Mouse (Mus musculus): Measurements from ENCODE around the gene E130114P18Rik.
A peak's percentile ranks its signal among the peaks of the same experiment; 100 is the strongest.

E130114P18Rik gene

DNA sequence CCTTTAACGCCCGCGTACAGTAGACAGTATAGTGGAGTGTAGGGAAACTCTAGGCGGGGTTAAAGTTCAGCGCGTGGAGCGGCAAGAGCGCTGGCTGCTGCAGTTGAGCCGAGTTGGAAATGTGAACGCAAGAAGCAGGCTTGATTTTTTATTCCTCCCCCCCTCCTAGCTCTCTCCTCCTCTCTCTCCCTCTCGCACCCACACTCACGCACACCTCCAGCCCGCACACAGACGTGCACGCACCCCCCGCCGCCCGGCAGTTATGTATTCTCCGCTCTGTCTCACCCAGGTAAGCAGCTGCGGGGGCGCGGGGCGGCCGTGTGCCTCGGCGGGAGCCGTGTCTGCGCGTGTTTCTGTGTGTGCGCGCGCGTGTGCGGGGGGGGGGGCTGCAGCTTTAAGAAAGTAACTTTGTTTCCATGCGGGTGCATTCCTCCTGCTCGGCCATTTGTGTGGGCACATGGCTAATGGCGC is at the start of gene E130114P18Rik:
E130114P18Rik (minus strand) TSS at position 373 of the 471 bp plus-strand sequence.
- DNase-seq = peak; percentile 65 to 70

DNA sequence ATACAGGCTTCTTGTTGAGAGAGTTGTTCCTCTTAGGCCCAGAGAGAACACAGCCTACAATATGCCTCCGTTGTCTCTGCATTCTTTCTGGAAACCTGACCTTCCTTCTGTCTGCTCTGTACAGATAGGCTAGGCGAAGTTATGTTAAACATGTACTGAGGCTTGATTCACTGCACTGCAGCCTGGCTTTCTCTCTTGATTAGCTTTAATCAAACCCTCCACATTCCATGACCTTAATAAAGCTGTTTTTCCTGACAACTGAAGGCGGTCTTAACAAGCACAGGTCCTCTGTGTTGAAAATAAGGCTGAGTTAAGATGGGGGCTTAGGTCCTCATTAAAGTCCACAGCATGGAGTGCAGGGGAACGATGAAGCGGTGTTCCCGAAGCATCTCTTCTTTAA is 49.2 kb upstream of the E130114P18Rik start:
- DNase-seq = no peak

DNA sequence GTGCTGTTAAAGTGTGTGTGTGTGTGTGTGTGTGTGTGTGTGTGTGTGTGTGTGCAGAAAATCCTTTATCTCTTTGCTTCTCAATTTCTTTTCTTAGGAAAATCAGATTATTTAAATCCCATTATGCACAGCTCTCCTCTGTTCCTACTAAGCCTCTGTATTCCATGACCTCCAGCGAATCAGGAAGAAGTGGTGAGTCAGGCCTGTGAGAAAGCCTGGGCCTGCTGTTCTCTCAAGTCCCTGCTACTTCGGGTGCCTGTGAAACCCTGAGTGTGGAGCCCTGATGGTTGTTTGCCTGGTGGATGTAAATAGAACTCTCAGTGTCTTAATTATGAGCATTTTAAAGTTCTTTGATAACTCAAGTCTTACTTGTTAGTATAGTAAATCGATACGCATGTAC is 48.0 kb upstream of the E130114P18Rik start:
- DNase-seq = no peak

DNA sequence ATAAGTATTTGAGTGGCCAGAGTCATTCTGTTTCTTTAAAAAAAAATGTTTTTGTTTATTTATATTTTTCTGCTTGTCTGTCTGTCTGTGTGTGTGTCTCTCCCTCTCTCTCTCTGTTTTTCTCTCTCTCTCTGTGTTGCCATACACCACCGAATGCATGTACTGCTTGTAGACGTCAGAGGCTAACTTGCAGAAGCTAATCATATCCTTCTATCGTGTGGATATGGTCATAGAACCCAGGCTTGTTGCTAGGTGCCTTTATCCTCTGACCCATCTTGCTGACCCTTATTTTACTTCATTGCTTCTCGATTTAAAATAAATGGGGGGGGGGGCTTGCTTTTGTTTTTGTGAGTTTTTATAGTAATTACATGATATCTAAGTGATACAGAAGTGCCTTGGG is 47.6 kb upstream of the E130114P18Rik start:
- no peak for DNase-seq

DNA sequence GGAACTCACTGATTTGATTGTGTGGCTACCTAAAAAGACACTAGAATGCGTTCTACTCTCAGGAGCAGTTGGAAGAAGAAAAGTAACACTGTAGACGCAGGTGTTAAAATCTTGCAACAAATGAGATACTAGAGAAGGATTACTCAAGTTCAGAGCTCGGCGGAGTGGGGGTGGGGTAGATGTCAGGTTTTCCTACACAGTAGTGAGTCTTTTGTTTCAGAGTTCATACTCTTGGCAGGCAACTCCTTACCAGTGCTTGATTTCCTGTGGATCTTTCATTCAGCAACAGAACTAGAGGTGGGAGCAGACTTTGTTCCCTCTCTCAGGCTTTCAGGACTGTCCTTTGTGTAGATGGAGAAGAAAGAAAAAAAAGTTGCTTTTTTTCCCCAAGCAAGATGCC is 46.6 kb upstream of the E130114P18Rik start:
- peak; percentile 22 to 53 for DNase-seq

DNA sequence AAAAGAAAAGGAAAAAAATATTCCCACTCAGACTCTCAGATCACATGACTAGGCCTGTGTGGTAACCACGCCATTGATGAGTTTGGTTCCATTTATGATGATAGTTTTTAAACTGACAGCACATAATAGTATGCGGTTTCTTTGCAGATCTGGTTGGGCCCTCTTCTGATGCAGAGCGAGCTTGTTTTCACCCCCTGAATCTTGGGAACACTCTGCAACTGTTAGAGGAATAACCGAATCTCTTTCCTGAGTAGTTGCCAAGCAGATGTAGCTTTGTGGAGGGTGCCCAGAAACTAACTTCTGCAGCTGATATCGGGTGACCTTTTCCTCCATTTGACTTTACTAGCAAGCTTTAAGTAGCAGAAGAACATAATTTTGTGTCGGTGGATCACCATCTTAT is 45.6 kb upstream of the E130114P18Rik start:
- no peak for DNase-seq

DNA sequence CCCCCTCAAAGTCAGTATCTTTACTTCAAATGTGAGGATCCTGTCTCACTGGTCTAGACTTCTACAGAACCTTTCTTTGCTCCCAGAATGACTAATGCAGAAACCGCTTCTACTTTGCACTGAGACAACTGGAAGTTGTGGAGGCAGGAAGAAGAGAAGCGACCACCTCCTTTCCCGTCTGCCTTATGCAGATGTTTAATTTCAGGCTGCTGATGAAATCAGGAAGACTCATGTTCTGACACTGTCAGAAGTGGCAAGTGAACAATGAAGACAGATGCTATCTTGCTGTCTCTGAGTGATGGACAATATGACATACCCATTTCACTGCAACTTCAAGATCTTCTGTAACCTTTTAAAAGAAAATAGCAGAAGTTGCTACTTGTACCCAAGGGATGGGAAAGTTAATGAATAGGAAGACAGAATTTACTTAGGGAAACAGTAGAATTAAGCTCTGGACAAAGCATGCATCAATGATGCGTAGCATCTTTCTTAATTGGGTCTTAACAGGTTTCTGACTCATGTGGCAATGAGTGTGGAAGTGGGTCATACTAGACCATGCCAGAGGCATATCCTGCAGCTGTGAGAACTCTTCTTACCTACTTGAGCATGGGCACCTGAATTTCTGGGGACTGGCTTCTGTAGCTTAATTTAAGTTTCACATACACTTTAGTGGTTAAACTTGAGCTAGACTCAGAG is 43.8 kb upstream of the E130114P18Rik start:
- DNase-seq = no peak

DNA sequence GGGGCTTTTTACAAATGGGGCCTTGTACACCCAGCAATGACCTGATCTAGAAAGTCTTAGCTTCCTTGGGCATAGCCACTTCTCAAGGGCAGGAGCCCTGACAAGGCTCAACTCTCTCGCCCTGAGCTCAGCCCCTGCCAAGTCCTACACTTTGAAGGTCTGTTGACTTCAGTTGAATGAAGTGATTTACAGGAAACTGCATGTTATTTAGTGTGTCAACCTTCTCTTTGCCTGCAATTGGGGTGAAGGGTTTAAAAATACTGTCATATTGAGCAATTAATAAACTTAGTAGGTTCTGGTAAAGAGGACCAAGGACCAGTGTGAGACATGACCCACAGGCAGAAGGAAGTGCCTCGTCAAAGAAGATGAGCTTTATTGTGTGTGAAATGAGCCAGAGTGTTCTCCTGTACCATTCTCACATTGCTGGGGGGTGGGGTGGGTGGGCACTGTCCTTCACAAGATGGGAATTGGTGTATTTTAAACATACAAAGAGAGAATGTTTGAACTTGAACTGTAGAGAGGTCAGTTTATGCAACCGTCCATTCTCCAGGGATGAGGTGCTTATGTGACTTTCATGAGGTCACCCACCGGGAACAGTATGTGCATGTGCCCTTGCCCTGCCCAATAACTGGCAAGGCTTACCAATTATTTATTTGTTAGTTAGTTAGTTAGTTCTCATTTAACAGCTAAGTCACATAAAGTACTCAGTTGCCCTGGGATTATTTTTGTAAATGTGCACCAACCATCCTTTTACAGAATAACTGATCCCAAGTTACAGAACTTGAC is 42.8 kb upstream of the E130114P18Rik start:
- no peak for DNase-seq

DNA sequence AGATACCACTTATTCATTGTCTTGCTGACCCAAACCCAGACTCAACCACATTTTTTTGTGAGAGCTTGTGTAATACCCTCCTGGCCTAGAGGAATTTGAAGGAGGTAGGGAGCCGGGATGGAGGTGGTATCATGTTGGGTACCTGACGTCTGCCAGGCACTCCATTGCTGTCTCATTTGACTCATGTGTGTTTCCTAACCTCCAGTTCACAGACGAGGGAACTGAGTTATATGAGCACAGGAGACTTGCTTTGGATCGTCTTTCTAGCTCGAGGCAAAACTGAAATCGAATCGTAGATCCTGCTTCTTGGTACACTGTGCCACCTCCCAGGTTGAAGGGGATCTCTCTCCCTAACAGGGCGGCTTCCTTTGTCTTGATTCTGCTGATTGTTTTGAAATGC is 41.2 kb upstream of the E130114P18Rik start:
- DNase-seq = no peak

DNA sequence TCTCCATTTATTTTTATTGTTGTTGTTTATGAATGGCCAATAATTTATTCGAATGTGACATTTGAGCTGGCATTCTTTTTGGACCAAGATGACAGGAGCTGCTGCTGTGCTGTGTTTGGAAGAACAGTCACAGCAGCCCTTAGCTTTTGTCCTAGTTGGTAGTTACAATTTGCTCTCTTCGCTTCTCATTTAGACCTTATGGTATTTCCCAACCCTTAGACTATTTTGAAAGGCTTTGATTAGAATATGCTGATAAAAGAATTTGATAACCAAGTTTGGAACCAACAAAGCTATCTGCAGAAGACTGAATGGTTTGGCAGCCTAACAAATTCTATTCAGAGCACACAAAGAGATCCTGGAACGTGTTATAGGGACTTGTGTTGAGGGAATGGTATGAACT is 40.6 kb upstream of the E130114P18Rik start:
- DNase-seq = no peak

DNA sequence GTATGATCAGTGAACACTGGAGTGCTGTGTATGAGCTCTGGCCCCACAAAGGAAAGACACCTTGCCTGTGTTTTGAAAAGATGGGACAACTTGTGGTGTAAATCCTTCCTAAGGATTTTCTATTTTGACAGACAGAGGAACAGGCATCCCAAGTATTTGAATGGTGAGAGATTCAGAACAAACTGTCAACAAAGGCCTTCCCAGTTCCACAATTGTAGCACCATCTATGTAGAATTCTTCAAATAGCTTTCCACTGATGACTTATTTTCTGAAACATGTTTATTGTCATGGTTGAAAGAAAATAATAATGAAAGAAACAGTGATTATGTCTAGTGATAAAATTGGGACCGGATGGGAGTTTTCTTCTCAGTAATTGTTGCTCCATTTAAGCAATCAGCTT is 39.9 kb upstream of the E130114P18Rik start:
- DNase-seq = no peak

DNA sequence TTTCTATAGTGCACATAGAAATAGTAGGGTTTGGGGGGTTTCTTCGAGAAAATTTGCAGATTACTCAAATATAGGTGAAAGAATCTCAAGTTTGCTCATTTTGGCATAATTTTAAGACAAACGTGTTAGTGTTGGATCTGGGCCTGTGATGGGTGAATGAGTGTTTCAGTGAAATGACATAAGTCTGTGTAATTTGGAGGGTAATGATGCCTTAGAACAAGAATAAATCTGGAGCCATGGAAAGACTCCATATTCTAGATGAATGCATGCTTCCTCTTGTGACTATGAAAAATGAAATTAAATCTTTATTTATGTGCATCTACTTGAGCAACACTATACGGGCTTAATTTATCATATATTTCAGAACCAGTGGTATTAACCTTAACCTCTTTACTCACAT is 38.9 kb upstream of the E130114P18Rik start:
- no peak for DNase-seq

DNA sequence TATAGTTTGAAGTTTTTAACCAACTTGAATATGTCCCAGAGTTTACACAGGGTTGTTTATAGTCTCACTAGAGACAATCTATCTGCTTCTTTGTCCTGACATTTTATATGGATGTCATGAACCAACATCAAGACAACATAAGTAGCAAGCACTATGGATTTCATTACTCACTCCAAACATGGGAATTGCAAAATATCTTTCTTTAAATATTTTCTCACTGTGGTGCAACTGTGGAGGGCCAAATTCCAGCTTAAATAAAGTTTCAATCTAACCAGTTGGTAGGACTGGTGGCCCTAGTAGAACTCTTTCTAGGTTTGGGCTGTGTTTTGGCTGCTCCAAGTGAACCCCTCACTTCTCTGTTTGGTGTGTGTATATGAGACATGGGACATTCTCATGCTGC is 38.1 kb upstream of the E130114P18Rik start:
- no peak for DNase-seq

DNA sequence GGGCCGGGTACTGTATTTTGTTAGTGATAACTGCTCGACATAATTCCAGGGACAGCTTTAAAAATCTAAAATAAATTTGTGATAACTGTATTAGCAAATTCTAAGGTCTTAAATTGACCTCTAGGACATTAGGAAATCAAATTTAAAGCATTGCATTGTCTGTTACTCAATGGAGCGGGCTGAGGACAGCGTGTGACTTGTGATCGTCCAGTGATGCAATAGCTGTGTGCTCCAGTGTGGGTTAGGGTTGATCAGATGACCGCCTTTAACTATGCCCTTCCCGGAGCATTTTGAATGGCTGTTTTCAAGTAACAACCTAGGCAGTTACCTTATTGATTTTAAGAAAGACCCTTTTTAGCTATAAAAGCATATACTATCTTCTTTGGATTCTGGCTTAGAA is 36.6 kb upstream of the E130114P18Rik start:
- peak; percentile 51 to 66 for DNase-seq

DNA sequence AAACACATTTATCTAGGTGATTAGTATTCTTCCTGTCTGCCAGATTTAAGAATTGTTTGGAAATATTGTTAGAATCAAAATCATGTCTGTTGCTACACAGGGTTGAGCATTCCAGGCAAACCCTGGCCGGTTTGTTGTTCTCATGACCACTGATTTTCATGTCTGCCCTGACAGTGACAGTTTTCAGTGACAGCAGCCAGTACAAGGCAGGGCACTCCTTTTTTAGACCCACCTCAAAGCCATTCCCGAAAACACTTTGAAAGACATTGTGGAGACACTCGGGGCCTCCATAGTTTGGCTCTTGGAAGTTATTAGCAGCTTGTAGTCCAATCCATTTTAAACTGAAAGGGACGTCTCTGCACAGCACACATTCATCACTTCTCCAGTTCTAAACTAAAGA is 36.1 kb upstream of the E130114P18Rik start:
- no peak for DNase-seq

DNA sequence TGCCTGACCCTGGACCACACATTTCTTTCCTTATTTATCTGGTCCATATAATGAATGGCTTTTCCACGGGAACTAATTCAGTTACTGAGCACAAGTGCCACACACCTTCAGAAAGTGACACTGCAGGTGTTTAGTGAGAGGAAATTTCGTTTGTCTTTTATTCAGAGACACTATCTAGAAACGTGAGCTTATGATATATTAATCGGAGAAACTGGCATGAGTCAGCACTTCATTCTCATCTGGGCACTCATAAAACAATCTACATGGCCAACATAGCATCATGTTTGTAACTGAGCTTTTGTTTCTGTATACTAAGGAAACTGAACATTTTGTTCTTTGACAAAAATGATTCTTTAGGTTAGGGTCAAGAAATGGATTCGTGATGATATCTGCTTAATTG is 35.2 kb upstream of the E130114P18Rik start:
- no peak for DNase-seq

DNA sequence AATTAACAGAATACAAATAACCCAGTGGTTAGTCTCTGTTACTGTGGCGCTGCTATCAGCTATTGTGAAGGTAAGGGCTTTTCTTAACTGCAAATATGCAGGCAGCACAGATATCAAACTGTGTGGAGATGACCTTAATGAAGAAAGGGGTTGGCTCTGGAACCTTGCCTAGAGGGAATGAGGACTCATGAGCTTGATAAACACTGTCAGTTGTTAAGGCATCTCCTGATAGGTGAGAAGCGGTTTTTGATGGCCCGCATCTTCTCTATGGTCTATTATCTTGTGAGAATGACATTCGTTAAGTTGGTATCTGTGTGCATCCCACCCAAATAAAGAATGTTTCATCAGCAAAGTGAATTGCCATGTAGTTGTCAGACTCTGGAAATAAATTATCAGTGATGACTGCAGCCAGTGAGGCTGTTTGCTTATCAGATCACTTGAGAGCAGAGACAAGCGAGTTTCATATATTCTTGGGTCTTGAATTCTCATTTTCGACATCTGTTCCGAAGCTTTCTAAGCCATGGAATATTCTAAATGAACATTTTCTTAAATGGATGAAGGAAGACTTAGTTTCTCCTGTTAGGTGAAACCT is 32.6 kb upstream of the E130114P18Rik start:
- no peak for DNase-seq

DNA sequence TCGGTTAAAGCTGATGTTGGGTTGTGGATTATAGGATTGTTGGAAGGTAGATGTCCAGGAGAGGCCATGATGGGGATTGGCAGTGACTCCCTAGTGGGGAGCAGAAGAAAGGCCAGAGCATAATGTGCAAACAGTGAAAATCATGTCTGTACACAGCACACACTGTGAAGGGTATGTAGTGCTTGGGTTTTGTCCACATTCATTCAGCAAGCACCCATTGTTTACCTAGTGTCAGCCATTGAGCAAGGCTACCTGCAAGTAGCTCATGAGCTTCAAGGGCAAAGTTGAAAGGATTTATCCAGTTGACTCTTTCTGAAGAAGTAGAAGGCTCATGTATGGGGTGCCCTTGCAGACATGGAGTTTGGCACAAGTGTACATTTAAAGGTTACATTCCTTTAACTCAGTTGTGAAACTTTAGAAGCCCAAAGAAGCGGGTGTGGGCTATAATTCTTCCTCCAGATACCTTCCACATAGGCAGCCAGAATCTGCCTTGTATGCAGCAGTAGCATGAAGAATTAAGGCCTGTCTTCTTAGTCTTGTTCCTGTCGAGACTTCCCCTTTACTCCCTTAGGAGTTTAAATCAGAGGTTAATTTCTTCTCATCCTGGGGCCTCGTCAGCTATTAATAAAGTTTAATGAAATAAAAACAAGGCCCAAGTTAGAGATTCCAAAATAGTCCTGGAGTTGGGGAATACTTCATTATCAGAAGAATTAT is 31.9 kb upstream of the E130114P18Rik start:
- DNase-seq = peak in 1 of 2 experiments; percentile 56

DNA sequence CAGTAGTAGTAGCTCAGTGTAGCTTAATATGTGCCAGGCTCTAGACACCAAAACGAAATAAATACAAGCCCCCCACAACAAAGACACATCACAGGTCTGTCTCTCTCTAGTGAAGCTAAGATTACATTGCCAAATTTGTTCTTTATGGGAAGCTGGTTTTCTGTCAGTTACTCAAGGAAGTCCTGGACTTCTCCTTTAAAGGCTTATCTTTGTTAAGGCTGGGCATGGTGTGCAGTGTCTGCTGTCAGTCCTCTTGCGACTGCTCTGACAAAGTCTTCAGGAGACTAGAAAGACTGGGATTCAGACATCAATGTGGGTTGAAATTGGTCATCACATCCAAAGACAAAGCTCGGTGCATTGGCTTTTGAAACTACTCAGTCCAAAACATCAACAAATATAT is 31.0 kb upstream of the E130114P18Rik start:
- DNase-seq = no peak

DNA sequence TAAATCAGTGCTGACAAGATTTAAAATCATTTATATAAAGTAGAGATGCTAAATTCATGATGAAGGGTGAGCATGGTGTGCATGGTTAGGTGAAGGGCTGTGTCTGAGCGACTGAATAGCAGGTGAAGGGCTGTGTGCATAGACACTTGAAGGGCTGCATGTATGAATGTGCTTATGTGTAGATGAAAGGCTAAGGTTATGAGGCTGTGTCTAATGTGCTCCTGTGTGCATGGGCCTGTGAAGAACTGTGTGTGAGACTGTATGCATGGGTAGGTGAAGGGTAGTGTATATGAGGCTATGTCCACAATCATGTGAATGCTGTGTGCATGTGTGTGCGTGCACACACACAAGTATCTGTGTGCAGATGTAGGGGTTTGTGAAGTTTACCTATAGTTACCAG is 29.0 kb upstream of the E130114P18Rik start:
- DNase-seq = no peak

DNA sequence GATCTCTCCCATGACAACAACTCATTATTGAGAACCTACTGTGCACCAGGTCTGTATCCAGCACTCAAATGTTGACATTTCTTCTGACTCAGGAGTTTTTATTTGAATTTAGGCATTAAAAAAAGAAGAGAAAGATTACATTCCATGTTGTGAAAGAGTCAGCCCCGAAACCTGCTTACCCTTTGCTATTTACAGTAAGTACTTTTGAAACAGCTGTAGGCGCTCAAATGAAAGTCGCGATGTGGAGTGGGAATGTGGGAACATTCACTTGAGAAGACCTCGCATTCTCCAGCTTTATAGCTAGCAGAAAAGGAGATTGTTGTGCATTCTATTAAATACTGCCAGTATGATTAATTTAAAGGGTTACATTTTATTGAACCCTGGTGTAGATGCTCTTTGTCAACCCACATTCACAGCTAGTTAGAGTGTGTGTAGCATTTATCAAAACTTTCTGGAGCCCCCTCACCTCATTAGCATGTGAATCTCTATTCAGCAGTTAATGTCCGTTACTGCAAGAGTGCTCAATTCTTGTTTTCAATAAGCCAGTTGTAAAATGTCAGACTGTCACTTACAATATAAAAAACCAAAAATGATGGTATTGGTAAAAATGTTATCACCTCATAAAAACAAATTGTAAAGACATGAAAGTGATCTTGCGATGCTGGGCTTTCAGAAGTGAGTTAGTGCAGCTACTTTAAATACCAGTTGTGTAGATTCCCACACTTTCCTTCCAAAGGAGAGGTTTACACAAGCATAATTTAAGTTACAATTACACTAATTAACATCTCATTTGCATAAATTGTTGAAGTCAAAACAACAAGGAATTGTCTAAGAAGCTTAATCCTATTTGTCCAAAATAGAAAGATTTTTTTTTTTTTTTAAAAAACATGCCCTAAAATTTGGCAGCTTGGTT is 28.3 kb upstream of the E130114P18Rik start:
- no peak for DNase-seq

DNA sequence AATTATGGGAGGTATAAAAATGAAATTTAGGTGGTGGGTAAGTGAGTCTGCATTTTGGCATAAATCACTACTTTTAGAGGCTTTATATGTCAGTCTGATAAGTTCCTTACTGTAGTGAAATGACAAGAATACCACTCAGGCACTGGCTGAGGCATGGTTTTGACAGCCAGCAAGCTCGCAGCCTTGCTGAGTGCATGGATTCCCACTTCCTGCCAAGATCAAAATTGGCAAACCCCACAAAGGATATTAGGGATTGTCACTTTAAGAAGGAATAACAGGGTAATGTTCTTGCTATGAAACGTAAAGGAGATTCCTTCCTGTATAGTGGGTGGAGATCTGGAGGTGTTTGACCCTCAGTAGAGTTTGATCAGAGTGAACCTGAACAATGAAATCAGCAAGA is 27.4 kb upstream of the E130114P18Rik start:
- DNase-seq = no peak

All from lung, adult 18-20 months (tissue).